Mouse (Mus musculus): ENCODE measurements at regions not wholly inside any gene's neighbourhood (a gene's known extent, or its start where the extent isn't known, plus 50 kb on each side); places are given as distances from the start of the nearest gene placed in this dataset.

- Histone ChIP-seq H3K27ac (ENCODE audit: insufficient read depth, low read depth) (no peak overlapping the region), H3K9ac (ENCODE audit: insufficient read depth, low read depth) (no peak overlapping the region), H3K4me3 (replicated peaks in 1 of 3; ENCODE audit: low read depth in 2 of 3, low read length in 2 of 3, poor library complexity in 1 of 3) (no peak overlapping the region), H3K4me1 (ENCODE audit: control insufficient read depth in 1 of 2, insufficient read depth in 2 of 2) (peaks cover 3 to 4% of the 10 kb centered on the region in 2 experiments; a peak in 1 of 4 replicates), H3K36me3 (replicated peaks in 1 of 2; ENCODE audit: control insufficient read depth in 1 of 2, insufficient read depth in 1 of 2, low read length in 1 of 2) (no peaks in the 10 kb centered on the region), H3K9me3 (replicated peaks; ENCODE audit: low read length) (no peaks in the 10 kb centered on the region), H3K79me2 (replicated peaks; ENCODE audit: control insufficient read depth, extremely low read depth, insufficient read depth, poor library complexity, severe bottlenecking) (no peaks in the 10 kb centered on the region), H3K27me3 (replicated peaks) (no peaks in the 10 kb centered on the region), H3K4me2 (ENCODE audit: insufficient read depth, low read depth, poor library complexity, severe bottlenecking) (no peak overlapping the region)
- no peak for TF ChIP-seq MXI1 (IDR thresholded peaks at IDR 0.05; ENCODE audit: low read depth, low read length)
- no peak for TF ChIP-seq TCF12 (IDR thresholded peaks at IDR 0.05; ENCODE audit: low read depth, low read length)
- TF ChIP-seq MAFK (IDR thresholded peaks at IDR 0.05; ENCODE audit: insufficient replicate concordance, low read length), result no peak
- TF ChIP-seq KAT2A (IDR thresholded peaks at IDR 0.05; ENCODE audit: insufficient replicate concordance, low read length), result no peak
- no peak for TF ChIP-seq HCFC1 (IDR thresholded peaks at IDR 0.05; ENCODE audit: low read depth, low read length)
- no peak for TF ChIP-seq SMC3 (IDR thresholded peaks at IDR 0.05; ENCODE audit: low read depth, low read length)
- no peak for TF ChIP-seq GABPA (IDR thresholded peaks at IDR 0.05; ENCODE audit: insufficient replicate concordance, low read depth, low read length)
- TF ChIP-seq ELF1 (IDR thresholded peaks at IDR 0.05; ENCODE audit: low read depth, low read length), result no peak
- no peak for TF ChIP-seq MYC (IDR thresholded peaks at IDR 0.05; ENCODE audit: low read depth, low read length)
- TF ChIP-seq EP300 (IDR thresholded peaks at IDR 0.05; ENCODE audit: low read length), result no peak
- no peak for TF ChIP-seq ZMIZ1 (IDR thresholded peaks at IDR 0.05; ENCODE audit: low read depth, low read length)
- no peak for TF ChIP-seq MAZ (IDR thresholded peaks at IDR 0.05; ENCODE audit: low read depth, low read length)
- TF ChIP-seq TBP (conservative IDR thresholded peaks at IDR 0.05; ENCODE audit: low read depth, low read length), result no peak
- no peak for TF ChIP-seq MEF2A (IDR thresholded peaks at IDR 0.05; ENCODE audit: borderline replicate concordance, low read depth, low read length)
- TF ChIP-seq UBTF (IDR thresholded peaks at IDR 0.05; ENCODE audit: low read depth, low read length), result no peak
- no peak for TF ChIP-seq SIN3A (IDR thresholded peaks at IDR 0.05; ENCODE audit: low read length)
- TF ChIP-seq CHD2 (IDR thresholded peaks at IDR 0.05; ENCODE audit: low read length), result no peak
- no peak for TF ChIP-seq PAX5 (IDR thresholded peaks at IDR 0.05; ENCODE audit: low read length)
- dilution Hi-C loops (cut with MboI; ENCODE audit: extremely low pct_ligation_motif_present, extremely low pct_unique_long_range_greater_than_20kb, low sequenced_read_pairs), result no loop called here
- in situ Hi-C loops (cut with MboI; ENCODE audit: low pct_ligation_motif_present, low pct_unique_long_range_greater_than_20kb, low sequenced_read_pairs), result no loop called here
- DNase-seq (ENCODE audit: extremely low read depth), result no peak
Observed at GRCm38 (mm10) chr10:44715902-44716301, 187.6 kb upstream of the Prdm1 start.

GRCm38 (mm10) chr10:44708830-44709229 is 180.5 kb upstream of the Prdm1 start:
- no peak overlapping the region for H3K27ac ChIP-seq (ENCODE audit: insufficient read depth, low read depth)
- dilution Hi-C loops (cut with MboI; ENCODE audit: extremely low pct_ligation_motif_present, extremely low pct_unique_long_range_greater_than_20kb, low sequenced_read_pairs), result no loop called here
- no peak overlapping the region for H3K4me3 ChIP-seq (replicated peaks in 1 of 3; ENCODE audit: low read depth in 2 of 3, low read length in 2 of 3, poor library complexity in 1 of 3)
- peak; percentile 47 for DNase-seq (ENCODE audit: extremely low read depth)
- H3K79me2 ChIP-seq (replicated peaks; ENCODE audit: control insufficient read depth, extremely low read depth, insufficient read depth, poor library complexity, severe bottlenecking), result no peaks in the 10 kb centered on the region
- no peaks in the 10 kb centered on the region for H3K9me3 ChIP-seq (replicated peaks; ENCODE audit: low read length)
- H3K27me3 ChIP-seq (replicated peaks), result no peaks in the 10 kb centered on the region
- no peak overlapping the region; the same call in 1 of the 2 replicates for H3K9ac ChIP-seq (ENCODE audit: insufficient read depth, low read depth)
- peak overlapping the region; percentile 47 for H3K4me2 ChIP-seq (ENCODE audit: insufficient read depth, low read depth, poor library complexity, severe bottlenecking)
- in situ Hi-C loops (cut with MboI; ENCODE audit: low pct_ligation_motif_present, low pct_unique_long_range_greater_than_20kb, low sequenced_read_pairs), result no loop called here
- H3K36me3 ChIP-seq (replicated peaks in 1 of 2; ENCODE audit: control insufficient read depth in 1 of 2, insufficient read depth in 1 of 2, low read length in 1 of 2), result no peaks in the 10 kb centered on the region
- peaks cover 20 to 33% of the 10 kb centered on the region in 2 experiments for H3K4me1 ChIP-seq (ENCODE audit: control insufficient read depth in 1 of 2, insufficient read depth in 2 of 2)
- TF ChIP-seq CHD1 (IDR thresholded peaks at IDR 0.05; ENCODE audit: low read depth, low read length), result no peak
- TF ChIP-seq IRF4 (IDR thresholded peaks at IDR 0.05; ENCODE audit: low read depth, low read length), result peak; percentile 98
- peak; percentile 48; the same call in 1 of the 2 replicates for TF ChIP-seq ELF1 (IDR thresholded peaks at IDR 0.05; ENCODE audit: low read depth, low read length)
- TF ChIP-seq SIN3A (IDR thresholded peaks at IDR 0.05; ENCODE audit: low read length), result peak; percentile 68; the same call in 1 of the 2 replicates
- TF ChIP-seq MEF2A (IDR thresholded peaks at IDR 0.05; ENCODE audit: borderline replicate concordance, low read depth, low read length), result peak; percentile 79; the same call in 1 of the 2 replicates
- TF ChIP-seq USF2 (conservative IDR thresholded peaks at IDR 0.05; ENCODE audit: low read depth, low read length), result no peak
- peak; percentile 92 for TF ChIP-seq BHLHE40 (IDR thresholded peaks at IDR 0.05; ENCODE audit: low read depth, low read length)
- peak; percentile 92 for TF ChIP-seq EP300 (IDR thresholded peaks at IDR 0.05; ENCODE audit: low read length)
- TF ChIP-seq CHD2 (IDR thresholded peaks at IDR 0.05; ENCODE audit: low read length), result peak; percentile 81
- no peak for TF ChIP-seq RAD21 (IDR thresholded peaks at IDR 0.05; ENCODE audit: low read depth, low read length)
- no peak for TF ChIP-seq SMC3 (IDR thresholded peaks at IDR 0.05; ENCODE audit: low read depth, low read length)
- TF ChIP-seq POLR2A (IDR thresholded peaks at IDR 0.05; ENCODE audit: low read depth, low read length), result no peak
- no peak for TF ChIP-seq NELFE (IDR thresholded peaks at IDR 0.05; ENCODE audit: low read depth, low read length)
- TF ChIP-seq TBP (conservative IDR thresholded peaks at IDR 0.05; ENCODE audit: low read depth, low read length), result no peak
- peak; percentile 74 for TF ChIP-seq MYC (IDR thresholded peaks at IDR 0.05; ENCODE audit: low read depth, low read length)
- TF ChIP-seq TCF12 (IDR thresholded peaks at IDR 0.05; ENCODE audit: low read depth, low read length), result peak; percentile 93
- peak; percentile 27; the same call in 1 of the 2 replicates for TF ChIP-seq NRF1 (IDR thresholded peaks at IDR 0.05; ENCODE audit: low read depth, low read length)
- TF ChIP-seq MXI1 (IDR thresholded peaks at IDR 0.05; ENCODE audit: low read depth, low read length), result peak; percentile 69
- no peak for TF ChIP-seq ZMIZ1 (IDR thresholded peaks at IDR 0.05; ENCODE audit: low read depth, low read length)
- no peak for TF ChIP-seq KAT2A (IDR thresholded peaks at IDR 0.05; ENCODE audit: insufficient replicate concordance, low read length)
- TF ChIP-seq ZKSCAN1 (IDR thresholded peaks at IDR 0.05; ENCODE audit: borderline replicate concordance, low read depth, low read length), result no peak
- no peak for TF ChIP-seq CTCF (conservative IDR thresholded peaks at IDR 0.05 in 1 of 2, IDR thresholded peaks at IDR 0.05 in 1 of 2; ENCODE audit: low read depth in 2 of 2, low read length in 2 of 2)
- TF ChIP-seq ETS1 (conservative IDR thresholded peaks at IDR 0.05; ENCODE audit: low read depth, low read length), result peak; percentile 77
- no peak for TF ChIP-seq USF1 (IDR thresholded peaks at IDR 0.05; ENCODE audit: low read depth, low read length)
- no peak for TF ChIP-seq PAX5 (IDR thresholded peaks at IDR 0.05; ENCODE audit: low read length)
- TF ChIP-seq RCOR1 (conservative IDR thresholded peaks at IDR 0.05; ENCODE audit: low read depth, low read length), result peak; percentile 87

Measured in CH12.LX (cell line).